ENCODE assay signal across 17 mouse cellular contexts in genomic region chr17:85682181-85682710, GRCm38 (mm10). TPM values are rescaled to one million over a fixed set of nuclear protein-coding genes. Genes with fewer than 3 reads are reported as not detected.
DNase-seq lines count a peak whose midpoint lies in the region; ATAC-seq lines count a peak whose summit lies in the region.
"Had no signal": no experiment of that assay in that cellular context is flagged by ENCODE, and none has a peak within 500 bp of the region (broad histone marks: within the 10 kb centered on the region; RNA-seq: fewer than 3 reads in every experiment).

No protein-coding gene starts in this region.

- DNase-seq in kidney, postnatal 36 days = no peak
- peak; percentile 39 for DNase-seq in embryo, embryonic 9.5 days (ENCODE audit: extremely low spot score)
- no peak for DNase-seq in embryonic facial prominence, embryonic 14.5 days (ENCODE audit: low spot score)
- DNase-seq in frontal cortex, postnatal 10 days (ENCODE audit: low spot score in 2 of 2) = no peak
- DNase-seq in cerebellum, adult 9-10 months = no peak
- DNase-seq: adrenal gland, postnatal 14 days; cerebellum, adult 8-10 months; gastrocnemius, postnatal 25 days; kidney, adult 8-10 months; lung, postnatal 14 days; thymus, adult 2 months had no signal

- peak overlapping the region; percentile 41 for H3K4me2 ChIP-seq in kidney, embryonic 14.5 days (replicated peaks; ENCODE audit: low read depth, low read length)
- peak overlapping the region; percentile 72 for H3K4me2 ChIP-seq in embryonic facial prominence, embryonic 14.5 days (ENCODE audit: low read depth, low read length)
- H3K4me2 ChIP-seq in stomach, embryonic 14.5 days (replicated peaks; ENCODE audit: low read depth, low read length) = peak overlapping the region; percentile 76; the same call in 1 of the 2 replicates

- no peaks in the 10 kb centered on the region for H3K9me3 ChIP-seq in kidney, embryonic 14.5 days (ENCODE audit: control insufficient read depth, low read length)
- H3K9me3 ChIP-seq in embryonic facial prominence, embryonic 14.5 days (ENCODE audit: control insufficient read depth, low read length) = no peaks in the 10 kb centered on the region
- H3K9me3 ChIP-seq in stomach, embryonic 14.5 days (ENCODE audit: control insufficient read depth, low read depth, low read length) = no peaks in the 10 kb centered on the region

- H3K27me3 ChIP-seq in kidney, embryonic 14.5 days (ENCODE audit: control insufficient read depth, insufficient read depth, low read length) = peaks cover 68% of the 10 kb centered on the region
- peaks cover 65% of the 10 kb centered on the region for H3K27me3 ChIP-seq in embryonic facial prominence, embryonic 14.5 days (replicated peaks; ENCODE audit: control insufficient read depth, insufficient read depth, low read length)
- peaks cover 26% of the 10 kb centered on the region; the same call in 1 of the 2 replicates for H3K27me3 ChIP-seq in stomach, embryonic 14.5 days (ENCODE audit: control insufficient read depth, insufficient read depth, low read length)

- H3K4me1 ChIP-seq in kidney, embryonic 14.5 days (ENCODE audit: control insufficient read depth, insufficient read depth, low read length) = peaks cover 14% of the 10 kb centered on the region
- peaks cover 14% of the 10 kb centered on the region for H3K4me1 ChIP-seq in embryonic facial prominence, embryonic 14.5 days (ENCODE audit: control insufficient read depth, insufficient read depth, low read length)
- peaks cover 4% of the 10 kb centered on the region for H3K4me1 ChIP-seq in stomach, embryonic 14.5 days (ENCODE audit: control insufficient read depth, insufficient read depth, low read length)

- H3K4me3 ChIP-seq in kidney, embryonic 14.5 days (ENCODE audit: low read length) = peak overlapping the region; percentile 14
- peak overlapping the region; percentile 66 for H3K4me3 ChIP-seq in embryonic facial prominence, embryonic 14.5 days (ENCODE audit: low read depth, low read length)
- peak overlapping the region; percentile 6; the same call in 1 of the 2 replicates for H3K4me3 ChIP-seq in stomach, embryonic 14.5 days (ENCODE audit: low read depth, low read length)

- 9% methylated on average over 7 of the region's 7 CpGs for WGBS in kidney, embryonic 14.5 days
- WGBS in embryonic facial prominence, embryonic 14.5 days = 29% methylated on average over 7 of the region's 7 CpGs
- 22% methylated on average over 7 of the region's 7 CpGs for WGBS in stomach, embryonic 14.5 days

- ATAC-seq in kidney, embryonic 14.5 days (ENCODE audit: low FRiP score, low TSS enrichment) = no peak
- no peak for ATAC-seq in embryonic facial prominence, embryonic 14.5 days (ENCODE audit: low read depth)
- ATAC-seq in stomach, embryonic 14.5 days (ENCODE audit: insufficient number of reproducible peaks, insufficient read depth, low FRiP score, low read depth) = no peak
- ATAC-seq: activated CD4-positive, CD25-positive, alpha-beta regulatory T cell, adult 4 months; inflammation-experienced regulatory T-cells, adult 6 months; Patski had no signal

- peak overlapping the region; percentile 78; the same call in 1 of the 2 replicates for H3K9ac ChIP-seq in kidney, embryonic 14.5 days (ENCODE audit: low read depth, low read length)
- peak overlapping the region; percentile 92 for H3K9ac ChIP-seq in embryonic facial prominence, embryonic 14.5 days (ENCODE audit: low read depth, low read length)
- no peak overlapping the region for H3K9ac ChIP-seq in stomach, embryonic 14.5 days (replicated peaks; ENCODE audit: low read depth, low read length)

- H3K27ac ChIP-seq in kidney, embryonic 14.5 days (ENCODE audit: low read depth, low read length) = no peak overlapping the region; the same call in 1 of the 2 replicates
- H3K27ac ChIP-seq in embryonic facial prominence, embryonic 14.5 days (replicated peaks; ENCODE audit: low read depth, low read length) = peak overlapping the region; percentile 76
- H3K27ac ChIP-seq in stomach, embryonic 14.5 days (ENCODE audit: low read length) = peak overlapping the region; percentile 10; the same call in 1 of the 2 replicates

- no peaks in the 10 kb centered on the region; the same call in 1 of the 2 replicates for H3K36me3 ChIP-seq in kidney, embryonic 14.5 days (ENCODE audit: control insufficient read depth, insufficient read depth, low read length)
- H3K36me3 ChIP-seq in embryonic facial prominence, embryonic 14.5 days (ENCODE audit: control insufficient read depth, insufficient read depth, low read length) = peaks cover 9% of the 10 kb centered on the region
- H3K36me3 ChIP-seq in stomach, embryonic 14.5 days (ENCODE audit: control insufficient read depth, insufficient read depth, low read length) = no peaks in the 10 kb centered on the region

RNA-seq across cellular contexts. Expression of gene Six2, which starts 5.8 kb away (rescaled TPM):
- 21.2 and 24.5 TPM in 2 replicates for polyA plus RNA-seq in kidney, embryonic 14.5 days (2014; fragmentation: Nextera tagmentation; extraction: Ambion mirVana)
- 12.5 and 13.2 TPM in 2 replicates for polyA plus RNA-seq in embryonic facial prominence, embryonic 14.5 days (2014; fragmentation: Nextera tagmentation; extraction: Ambion mirVana)
- 7.6 and 8.9 TPM in 2 replicates for polyA plus RNA-seq in stomach, embryonic 14.5 days (2014; fragmentation: Nextera tagmentation; extraction: Ambion mirVana)
- polyA plus RNA-seq: activated CD4-positive, CD25-positive, alpha-beta regulatory T cell, adult 4 months; inflammation-experienced regulatory T-cells, adult 6 months; liver, embryonic 16.5 days; Patski had no signal

Comparison
In these comparisons a context has a peak if more than half of its experiments do, and no peak if none do; other contexts are left out.
1. H3K4me3 ChIP-seq: peak in every context shown above with its lines; median percentile 66 in embryonic facial prominence, embryonic 14.5 days; 14 in kidney, embryonic 14.5 days; 6 in stomach, embryonic 14.5 days.